Mouse (Mus musculus) granulocyte monocyte progenitor cell, adult 5-6 weeks (primary cell): ENCODE data around the gene Vmn1r167. TPM values are rescaled to one million over a fixed set of nuclear protein-coding genes. Genes with fewer than 3 reads are reported as not detected.
"Not testable (repeated sequence)": the region's sequence is repeated elsewhere in the genome, so short reads cannot be mapped to it uniquely, and the experiment has no call there.

ENCODE experiments used
- ATAC-seq: replicated peaks from 2 replicates; pipeline ENCODE4 v1.8.0; 2016; ENCODE audit warnings: mild to moderate bottlenecking, moderate TSS enrichment, inconsistent platforms; ENCODE audit not compliant: poor library complexity, severe bottlenecking
- total RNA-seq, 2 experiments: library from RNA; stranded (forward) in 1 of 2; stranded (reverse) in 1 of 2; fragments of 200-712, 200-1000 nt in 1 of 2; fragments of >200 nt in 1 of 2; fragmentation: Nextera tagmentation in 1 of 2; gene quantifications; 2 replicates each; pipeline ENCODE4 v1.2.3; 2014 to 2017

The Vmn1r167 gene
- not detected in 2 replicates for total RNA-seq (2014; fragmentation: Nextera tagmentation)
- not detected in 2 replicates for total RNA-seq (2017)

GRCm38 (mm10) chr7:23507106-23507505 lies at the start of gene Vmn1r167:
Vmn1r167 (minus strand) TSS chr7:23507206.
- ATAC-seq, result not testable (repeated sequence)

- not testable (repeated sequence) for ATAC-seq
These were observed 32.4 kb upstream of the Vmn1r167 start, which contains the start of gene Vmn1r168 for GRCm38 (mm10) chr7:23539432-23539831. Vmn1r168 (plus strand) TSS chr7:23539732.

- not testable (repeated sequence) for ATAC-seq
These were observed 34.1 kb downstream of the Vmn1r167 start for GRCm38 (mm10) chr7:23472886-23473285.

- not testable (repeated sequence) for ATAC-seq
These were observed 36.2 kb downstream of the Vmn1r167 start for GRCm38 (mm10) chr7:23470832-23471231.

GRCm38 (mm10) chr7:23470201-23470600 lies 36.8 kb downstream of the Vmn1r167 start:
- ATAC-seq, result not testable (repeated sequence)

Other genes with a start within 250 kb of the Vmn1r167 start
- not detected in 2 replicates for gene Gm6902, start 228.3 kb downstream of the Vmn1r167 start, total RNA-seq (2014; fragmentation: Nextera tagmentation)
- not detected in 2 replicates for gene Gm6902, start 228.3 kb downstream of the Vmn1r167 start, total RNA-seq (2017)
- gene Nlrp4e, start 206.0 kb downstream of the Vmn1r167 start, total RNA-seq (2014; fragmentation: Nextera tagmentation), result not detected in 2 replicates
- not detected in 2 replicates for gene Nlrp4e, start 206.0 kb downstream of the Vmn1r167 start, total RNA-seq (2017)
- not detected in 2 replicates for gene Nlrp5, start 121.3 kb downstream of the Vmn1r167 start, total RNA-seq (2014; fragmentation: Nextera tagmentation)
- not detected in 2 replicates for gene Nlrp5, start 121.3 kb downstream of the Vmn1r167 start, total RNA-seq (2017)
- gene Vmn1r168, start 32.5 kb upstream of the Vmn1r167 start, total RNA-seq (2014; fragmentation: Nextera tagmentation), result not detected in 2 replicates
- gene Vmn1r168, start 32.5 kb upstream of the Vmn1r167 start, total RNA-seq (2017), result not detected in 2 replicates
- not detected in 2 replicates for gene Vmn1r169, start 68.3 kb upstream of the Vmn1r167 start, total RNA-seq (2014; fragmentation: Nextera tagmentation)
- not detected in 2 replicates for gene Vmn1r169, start 68.3 kb upstream of the Vmn1r167 start, total RNA-seq (2017)
- not detected in 2 replicates for gene Vmn1r170, start 99.0 kb upstream of the Vmn1r167 start, total RNA-seq (2014; fragmentation: Nextera tagmentation)
- gene Vmn1r170, start 99.0 kb upstream of the Vmn1r167 start, total RNA-seq (2017), result not detected in 2 replicates
- gene Vmn1r171, start 123.5 kb upstream of the Vmn1r167 start, total RNA-seq (2014; fragmentation: Nextera tagmentation), result not detected in 2 replicates
- not detected in 2 replicates for gene Vmn1r171, start 123.5 kb upstream of the Vmn1r167 start, total RNA-seq (2017)
- gene Vmn1r172, start 151.1 kb upstream of the Vmn1r167 start, total RNA-seq (2014; fragmentation: Nextera tagmentation), result not detected in 2 replicates
- gene Vmn1r172, start 151.1 kb upstream of the Vmn1r167 start, total RNA-seq (2017), result not detected in 2 replicates
- not detected in 2 replicates for gene Vmn1r173, start 193.5 kb upstream of the Vmn1r167 start, total RNA-seq (2014; fragmentation: Nextera tagmentation)
- not detected in 2 replicates for gene Vmn1r173, start 193.5 kb upstream of the Vmn1r167 start, total RNA-seq (2017)
- gene Vmn1r174, start 245.1 kb upstream of the Vmn1r167 start, total RNA-seq (2014; fragmentation: Nextera tagmentation), result not detected in 2 replicates
- gene Vmn1r174, start 245.1 kb upstream of the Vmn1r167 start, total RNA-seq (2017), result not detected in 2 replicates